Mouse (Mus musculus): ENCODE measurements around the gene Phlpp1. TPM values are rescaled to one million over a fixed set of nuclear protein-coding genes. Genes with fewer than 3 reads are reported as not detected.

The Phlpp1 gene
- total and polyA plus RNA-seq, 3 experiments, result 14.8 to 38.4 (median 20.9) TPM

DNA sequence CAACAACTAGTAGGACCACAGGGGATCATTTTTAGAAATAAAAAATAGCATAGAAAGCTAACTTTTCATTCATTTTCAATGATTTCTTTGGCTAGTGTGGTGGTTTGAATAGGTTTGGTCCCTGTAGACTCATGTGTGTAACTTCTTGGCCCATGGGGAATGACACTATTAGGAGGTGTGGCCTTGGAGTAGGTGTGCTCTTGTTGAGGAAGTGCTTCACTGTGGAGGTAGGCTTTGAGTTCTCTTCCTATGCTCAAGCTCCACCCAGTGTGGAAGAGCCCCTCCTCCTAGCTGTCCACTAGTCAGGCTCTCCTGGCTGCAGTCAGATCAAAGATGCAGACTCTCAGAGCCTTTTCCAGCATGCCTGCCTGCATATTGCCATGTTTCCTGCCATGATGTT lies 18.8 kb upstream of the Phlpp1 start:
- H3K36me3 ChIP-seq (replicated peaks in 1 of 2; ENCODE audit: control insufficient read depth in 1 of 2, insufficient read depth in 1 of 2, low read length in 1 of 2), result peaks cover 0 to 24% of the 10 kb centered on the region in 2 experiments
- no peaks in the 10 kb centered on the region for H3K9me3 ChIP-seq (replicated peaks; ENCODE audit: low read length)
- in situ Hi-C loops (cut with MboI; ENCODE audit: low pct_ligation_motif_present, low pct_unique_long_range_greater_than_20kb, low sequenced_read_pairs), result no loop called here
- H3K4me3 ChIP-seq (replicated peaks in 1 of 3; ENCODE audit: low read depth in 2 of 3, low read length in 2 of 3, poor library complexity in 1 of 3), result no peak overlapping the region
- DNase-seq (ENCODE audit: extremely low read depth), result no peak
- dilution Hi-C loops (cut with MboI; ENCODE audit: extremely low pct_ligation_motif_present, extremely low pct_unique_long_range_greater_than_20kb, low sequenced_read_pairs), result no loop called here
- no peak overlapping the region for H3K27ac ChIP-seq (ENCODE audit: insufficient read depth, low read depth)
- no peaks in the 10 kb centered on the region for H3K79me2 ChIP-seq (replicated peaks; ENCODE audit: control insufficient read depth, extremely low read depth, insufficient read depth, poor library complexity, severe bottlenecking)
- TF ChIP-seq CTCF (conservative IDR thresholded peaks at IDR 0.05 in 1 of 2, IDR thresholded peaks at IDR 0.05 in 1 of 2; ENCODE audit: low read depth in 2 of 2, low read length in 2 of 2) (no peak), NRF1 (IDR thresholded peaks at IDR 0.05; ENCODE audit: low read depth, low read length) (no peak), JUN (IDR thresholded peaks at IDR 0.05; ENCODE audit: insufficient read depth, low read depth, low read length) (no peak), BHLHE40 (IDR thresholded peaks at IDR 0.05; ENCODE audit: low read depth, low read length) (no peak), HCFC1 (IDR thresholded peaks at IDR 0.05; ENCODE audit: low read depth, low read length) (no peak), ZMIZ1 (IDR thresholded peaks at IDR 0.05; ENCODE audit: low read depth, low read length) (no peak), POLR2AphosphoS2 (IDR thresholded peaks at IDR 0.05; ENCODE audit: low read depth, low read length) (no peak), CHD1 (IDR thresholded peaks at IDR 0.05; ENCODE audit: low read depth, low read length) (no peak), ETS1 (conservative IDR thresholded peaks at IDR 0.05; ENCODE audit: low read depth, low read length) (no peak), CHD2 (IDR thresholded peaks at IDR 0.05; ENCODE audit: low read length) (no peak), SIN3A (IDR thresholded peaks at IDR 0.05; ENCODE audit: low read length) (no peak), JUND (conservative IDR thresholded peaks at IDR 0.05; ENCODE audit: low read depth, low read length) (no peak), ZC3H11A (IDR thresholded peaks at IDR 0.05; ENCODE audit: low read depth, low read length) (no peak), IRF4 (IDR thresholded peaks at IDR 0.05; ENCODE audit: low read depth, low read length) (no peak), KAT2A (IDR thresholded peaks at IDR 0.05; ENCODE audit: insufficient replicate concordance, low read length) (no peak), MYC (IDR thresholded peaks at IDR 0.05; ENCODE audit: low read depth, low read length) (no peak), SMC3 (IDR thresholded peaks at IDR 0.05; ENCODE audit: low read depth, low read length) (no peak)
- no peak overlapping the region for H3K4me2 ChIP-seq (ENCODE audit: insufficient read depth, low read depth, poor library complexity, severe bottlenecking)
- peaks cover 7 to 39% of the 10 kb centered on the region in 2 experiments; a peak in 3 of 4 replicates for H3K4me1 ChIP-seq (ENCODE audit: control insufficient read depth in 1 of 2, insufficient read depth in 2 of 2)
- no peaks in the 10 kb centered on the region for H3K27me3 ChIP-seq (replicated peaks)
- no peak overlapping the region for H3K9ac ChIP-seq (ENCODE audit: insufficient read depth, low read depth)

DNA sequence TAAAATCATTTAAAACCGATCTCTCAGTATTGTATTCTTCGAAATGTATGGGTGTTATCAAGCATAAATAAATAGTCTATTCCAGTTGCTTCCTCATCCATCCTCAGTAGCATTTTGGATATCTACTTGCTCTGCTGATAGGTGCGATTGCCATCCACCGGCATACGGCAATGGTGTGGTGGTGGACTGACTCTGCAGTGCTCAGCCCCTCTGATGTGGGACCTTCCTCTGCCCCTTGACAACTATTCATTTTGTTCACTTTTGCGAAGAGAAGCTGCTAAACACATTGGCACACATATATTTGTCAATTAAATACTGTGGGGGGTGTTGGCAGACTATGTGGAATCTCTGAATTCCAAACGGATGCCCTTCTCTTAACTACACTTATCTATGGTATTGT lies 17.0 kb upstream of the Phlpp1 start:
- peaks cover 8 to 36% of the 10 kb centered on the region in 2 experiments; a peak in 3 of 4 replicates for H3K4me1 ChIP-seq (ENCODE audit: control insufficient read depth in 1 of 2, insufficient read depth in 2 of 2)
- peaks cover 0 to 24% of the 10 kb centered on the region in 2 experiments for H3K36me3 ChIP-seq (replicated peaks in 1 of 2; ENCODE audit: control insufficient read depth in 1 of 2, insufficient read depth in 1 of 2, low read length in 1 of 2)
- no peak overlapping the region for H3K4me2 ChIP-seq (ENCODE audit: insufficient read depth, low read depth, poor library complexity, severe bottlenecking)
- H3K9ac ChIP-seq (ENCODE audit: insufficient read depth, low read depth), result no peak overlapping the region
- no peak for TF ChIP-seq TBP (conservative IDR thresholded peaks at IDR 0.05; ENCODE audit: low read depth, low read length)
- no peak for TF ChIP-seq SIN3A (IDR thresholded peaks at IDR 0.05; ENCODE audit: low read length)
- no peak for TF ChIP-seq MXI1 (IDR thresholded peaks at IDR 0.05; ENCODE audit: low read depth, low read length)
- no peak for TF ChIP-seq ZKSCAN1 (IDR thresholded peaks at IDR 0.05; ENCODE audit: borderline replicate concordance, low read depth, low read length)
- no peak for TF ChIP-seq ELF1 (IDR thresholded peaks at IDR 0.05; ENCODE audit: low read depth, low read length)
- TF ChIP-seq EP300 (IDR thresholded peaks at IDR 0.05; ENCODE audit: low read length), result no peak
- H3K79me2 ChIP-seq (replicated peaks; ENCODE audit: control insufficient read depth, extremely low read depth, insufficient read depth, poor library complexity, severe bottlenecking), result no peaks in the 10 kb centered on the region
- no peaks in the 10 kb centered on the region for H3K27me3 ChIP-seq (replicated peaks)
- H3K9me3 ChIP-seq (replicated peaks; ENCODE audit: low read length), result no peaks in the 10 kb centered on the region
- DNase-seq (ENCODE audit: extremely low read depth), result no peak
- in situ Hi-C loops (cut with MboI; ENCODE audit: low pct_ligation_motif_present, low pct_unique_long_range_greater_than_20kb, low sequenced_read_pairs) (no loop called here), dilution Hi-C loops (cut with MboI; ENCODE audit: extremely low pct_ligation_motif_present, extremely low pct_unique_long_range_greater_than_20kb, low sequenced_read_pairs) (no loop called here)
- no peak overlapping the region for H3K4me3 ChIP-seq (replicated peaks in 1 of 3; ENCODE audit: low read depth in 2 of 3, low read length in 2 of 3, poor library complexity in 1 of 3)
- H3K27ac ChIP-seq (ENCODE audit: insufficient read depth, low read depth), result no peak overlapping the region

Measured in CH12.LX (cell line).